Mouse (Mus musculus): ENCODE data around the gene Ccdc141.

DNA sequence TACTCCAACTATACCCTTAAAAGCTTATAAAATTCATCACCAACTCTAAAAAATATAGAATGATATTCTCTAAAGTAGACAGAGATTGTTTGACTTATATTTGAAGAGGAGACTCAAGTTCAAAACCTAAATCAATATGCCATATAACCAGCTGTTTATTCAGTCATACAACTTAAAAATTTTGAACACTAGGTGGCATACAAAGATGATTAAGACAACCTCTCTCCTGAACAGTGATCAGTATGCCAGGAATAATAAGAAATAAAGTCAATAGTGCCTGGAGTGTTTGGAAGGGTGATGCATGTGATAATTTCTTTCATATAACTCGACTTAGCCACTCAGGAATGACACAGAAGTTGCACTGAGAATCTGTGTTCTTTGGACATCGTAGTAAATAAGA lies 89.3 kb downstream of the Ccdc141 start:
- TF ChIP-seq MAFK (IDR thresholded peaks at IDR 0.05; ENCODE audit: insufficient read depth, low read depth, low read length), result no peak
- TF ChIP-seq ZC3H11A (IDR thresholded peaks at IDR 0.05; ENCODE audit: borderline replicate concordance, low read depth, low read length), result no peak
- no peak for TF ChIP-seq HCFC1 (IDR thresholded peaks at IDR 0.05; ENCODE audit: borderline replicate concordance, insufficient read depth, low read length)
- TF ChIP-seq ZNF384 (IDR thresholded peaks at IDR 0.05; ENCODE audit: low read depth, low read length), result no peak
- no peak for TF ChIP-seq CHD2 (IDR thresholded peaks at IDR 0.05; ENCODE audit: low read depth, low read length)

All from ES-E14 (cell line).